Mouse (Mus musculus) kidney, embryonic 14.5 days (tissue): ENCODE measurements around the gene Phldb2. TPM values are rescaled to one million over a fixed set of nuclear protein-coding genes. Genes with fewer than 3 reads are reported as not detected.

Experiments used
- ATAC-seq: fragments of 200-750 bp; cut with Nextera tagmentation; 2 replicates; pipeline ENCODE4 v1.8.0; 2017; ENCODE audit warnings: moderate number of reproducible peaks, mild to moderate bottlenecking, moderate TSS enrichment, moderate library complexity; ENCODE audit not compliant: low FRiP score, low TSS enrichment
- H3K27ac ChIP-seq: fragments of 300-500 bp; sonication (generic); 2 replicates; pipeline ENCODE4 v1.5.1; 2014; ENCODE audit warnings: low read depth, mild to moderate bottlenecking, low read length, moderate library complexity, mixed read lengths
- H3K27me3 ChIP-seq: fragments of 300-500 bp; sonication (generic); 2 replicates; pipeline ENCODE4 v1.6.1; 2014; ENCODE audit warnings: mild to moderate bottlenecking, low read length; ENCODE audit not compliant: control insufficient read depth, insufficient read depth
- H3K36me3 ChIP-seq: fragments of 300-500 bp; sonication (generic); 2 replicates; pipeline ENCODE4 v1.6.1; 2014; ENCODE audit warnings: low read length, mixed read lengths; ENCODE audit not compliant: control insufficient read depth, insufficient read depth
- H3K4me1 ChIP-seq: fragments of 300-500 bp; sonication (generic); 2 replicates; pipeline ENCODE4 v1.6.1; 2014; ENCODE audit warnings: low read length, mixed read lengths; ENCODE audit not compliant: control insufficient read depth, insufficient read depth
- H3K4me2 ChIP-seq: fragments of 300-500 bp; sonication (generic); replicated peaks from 2 replicates; pipeline ENCODE4 v1.6.1; 2014; ENCODE audit warnings: low read depth, mild to moderate bottlenecking, low read length
- H3K4me3 ChIP-seq: fragments of 300-500 bp; sonication (generic); 2 replicates; pipeline ENCODE4 v1.5.1; 2014; ENCODE audit warnings: mild to moderate bottlenecking, low read length
- H3K9ac ChIP-seq: fragments of 300-500 bp; sonication (generic); 2 replicates; pipeline ENCODE4 v1.6.1; 2014; ENCODE audit warnings: low read depth, mild to moderate bottlenecking, low read length, moderate library complexity
- H3K9me3 ChIP-seq: fragments of 300-500 bp; sonication (generic); 2 replicates; pipeline ENCODE4 v1.6.1; 2016; ENCODE audit warnings: low read length; ENCODE audit not compliant: control insufficient read depth
- WGBS: fragments of 180-500 bp; shearing (Covaris S2); extraction: QIAGEN DNeasy Blood & Tissue Kit; methylation state at CpG from one replicate; pipeline ENCODE4 v1.1.7; 2014; 5-methylcytosine and 5-hydroxymethylcytosine counted together
- polyA plus RNA-seq: library from polyadenylated mRNA; unstranded; fragments of >200 nt; fragmentation: Nextera tagmentation; extraction: Ambion mirVana; gene quantifications from 2 replicates; pipeline ENCODE4 v1.2.1, GENCODE M21; 2014

The Phldb2 gene
- polyA plus RNA-seq, 1 experiment from 2014 or later: 79.3 TPM

GRCm38 (mm10) chr16:45843351-45843891 lies 110.0 kb downstream of the Phldb2 start:
- no peaks in the 10 kb centered on the region for H3K36me3 ChIP-seq
- H3K27ac ChIP-seq: peak overlapping the region; percentile 42
- peak overlapping the region; percentile 56 for H3K4me3 ChIP-seq
- peaks cover 17% of the 10 kb centered on the region; the same call in 1 of the 2 replicates for H3K4me1 ChIP-seq
- H3K27me3 ChIP-seq: no peaks in the 10 kb centered on the region
- peak; percentile 33; the same call in 1 of the 2 replicates for ATAC-seq
- under 1% methylated on average over 16 of the region's 16 CpGs for WGBS
- H3K9ac ChIP-seq: peak overlapping the region; percentile 68
- H3K9me3 ChIP-seq: no peaks in the 10 kb centered on the region
- peak overlapping the region; percentile 57 for H3K4me2 ChIP-seq

DNA sequence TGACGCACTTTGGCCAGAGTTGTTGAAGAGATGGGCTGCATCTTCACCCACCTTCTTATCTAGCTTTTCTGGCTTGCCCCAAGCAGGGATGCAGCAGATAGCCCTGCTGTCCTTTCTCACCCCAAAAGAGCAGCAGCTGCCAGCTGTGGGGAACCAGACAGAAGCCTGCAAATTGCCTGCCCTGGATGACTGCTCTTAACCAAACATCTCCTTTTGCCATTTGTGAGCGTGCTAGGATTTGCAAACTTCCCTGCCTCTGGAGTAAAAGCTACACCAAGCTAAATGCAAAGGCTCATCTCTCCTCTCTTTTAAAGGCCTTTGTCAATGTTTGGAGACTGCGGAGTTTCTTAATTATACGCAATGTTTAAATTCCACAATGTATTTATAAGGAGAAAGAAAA lies 111.0 kb downstream of the Phldb2 start:
- H3K4me3 ChIP-seq: peak overlapping the region; percentile 56
- peaks cover 27% of the 10 kb centered on the region; the same call in 1 of the 2 replicates for H3K4me1 ChIP-seq
- WGBS: 43% methylated on average over 4 of the region's 4 CpGs
- ATAC-seq: no peak
- peak overlapping the region; percentile 68; the same call in 1 of the 2 replicates for H3K9ac ChIP-seq
- H3K4me2 ChIP-seq: peak overlapping the region; percentile 57
- H3K36me3 ChIP-seq: no peaks in the 10 kb centered on the region
- H3K9me3 ChIP-seq: no peaks in the 10 kb centered on the region
- no peaks in the 10 kb centered on the region for H3K27me3 ChIP-seq
- H3K27ac ChIP-seq: peak overlapping the region; percentile 45

DNA sequence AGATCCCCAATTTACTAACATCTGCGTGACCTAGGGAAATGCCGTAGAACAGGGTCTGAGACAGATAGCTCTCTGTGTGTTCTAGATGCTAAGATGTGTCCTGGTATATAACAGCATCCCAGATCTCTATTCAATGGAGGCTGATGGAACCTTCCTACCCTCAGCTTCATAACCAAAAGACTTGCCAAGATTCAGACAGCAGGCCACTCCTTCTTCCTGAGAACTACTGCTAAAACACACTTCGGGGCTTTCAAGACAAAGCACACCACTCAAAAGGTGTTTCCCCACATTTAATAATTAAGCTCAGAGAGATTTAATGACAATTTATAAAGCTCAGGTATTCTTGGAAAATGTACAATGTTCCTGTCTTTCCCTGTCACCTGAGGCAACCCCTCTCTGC lies 111.6 kb downstream of the Phldb2 start:
- WGBS: 64% methylated on average over 3 of the region's 3 CpGs
- Histone ChIP-seq H3K4me1 (peaks cover 30% of the 10 kb centered on the region; the same call in 1 of the 2 replicates), H3K9ac (peak overlapping the region; percentile 68; the same call in 1 of the 2 replicates), H3K9me3 (no peaks in the 10 kb centered on the region), H3K4me3 (peak overlapping the region; percentile 56; the same call in 1 of the 2 replicates), H3K4me2 (peak overlapping the region; percentile 57), H3K27me3 (no peaks in the 10 kb centered on the region), H3K36me3 (no peaks in the 10 kb centered on the region), H3K27ac (no peak overlapping the region)
- ATAC-seq: no peak

DNA sequence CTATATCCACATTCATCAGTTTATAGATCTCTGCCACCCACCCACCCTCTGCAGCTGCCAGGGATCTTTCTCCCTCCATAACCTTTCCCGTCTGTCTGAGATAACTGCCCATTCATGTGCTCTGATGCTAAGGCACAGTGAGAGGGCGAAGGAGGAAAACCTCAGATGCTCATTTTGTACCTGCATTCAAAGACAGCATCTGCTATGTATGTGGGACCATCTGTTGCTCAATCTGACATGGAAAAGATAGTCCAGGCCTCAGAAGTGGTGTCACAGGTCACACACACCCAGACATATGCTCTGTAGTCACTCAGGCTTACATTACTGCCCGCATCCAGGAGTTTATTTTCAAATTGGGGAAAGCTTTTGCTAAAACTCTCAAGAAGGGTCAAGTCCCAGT lies 112.4 kb downstream of the Phldb2 start:
- no peak overlapping the region for H3K9ac ChIP-seq
- no peaks in the 10 kb centered on the region for H3K27me3 ChIP-seq
- H3K4me2 ChIP-seq: no peak overlapping the region
- H3K4me3 ChIP-seq: no peak overlapping the region
- H3K27ac ChIP-seq: no peak overlapping the region
- no peaks in the 10 kb centered on the region for H3K9me3 ChIP-seq
- peaks cover 30% of the 10 kb centered on the region; the same call in 1 of the 2 replicates for H3K4me1 ChIP-seq
- no peaks in the 10 kb centered on the region for H3K36me3 ChIP-seq
- ATAC-seq: no peak
- 81% methylated on average over 3 of the region's 3 CpGs for WGBS

DNA sequence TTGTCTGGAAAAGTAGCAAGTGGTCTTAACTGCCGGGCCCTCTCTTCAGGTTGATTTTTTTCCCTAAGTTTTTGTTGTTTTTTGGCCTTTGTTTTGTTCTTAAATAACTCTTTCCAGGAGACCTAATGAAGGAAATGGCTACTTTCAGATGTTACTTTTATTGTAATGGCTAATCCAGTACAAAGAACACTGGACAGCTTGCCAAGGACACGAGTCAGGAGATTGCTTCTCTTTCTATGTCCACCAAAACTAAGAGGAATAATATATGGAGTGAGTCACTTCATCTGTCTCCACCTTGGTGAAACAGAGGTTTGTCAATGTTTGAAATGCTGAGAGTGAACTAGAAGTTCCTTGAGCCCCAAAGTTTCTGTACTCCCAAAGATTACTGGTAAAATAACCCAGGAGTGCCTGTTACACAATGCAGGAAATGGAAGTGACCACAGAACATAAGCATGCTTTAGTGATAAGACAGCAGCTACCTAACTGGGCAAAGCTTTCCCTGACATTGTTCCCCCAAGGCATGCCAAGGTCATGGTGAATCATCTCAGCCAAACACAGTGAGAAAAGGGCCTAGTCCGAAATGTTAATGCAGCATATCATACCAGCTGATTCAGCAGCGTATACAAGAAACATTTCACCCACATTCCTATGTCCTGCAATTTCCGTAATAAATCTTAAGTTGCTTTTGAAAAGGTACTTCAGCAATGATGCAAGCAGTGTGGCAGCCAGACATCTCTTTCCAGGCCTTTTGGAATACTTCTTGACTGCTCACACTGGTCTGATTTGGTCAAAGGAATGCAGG lies 115.7 kb downstream of the Phldb2 start:
- no peak overlapping the region for H3K27ac ChIP-seq
- H3K36me3 ChIP-seq: no peaks in the 10 kb centered on the region
- ATAC-seq: no peak

DNA sequence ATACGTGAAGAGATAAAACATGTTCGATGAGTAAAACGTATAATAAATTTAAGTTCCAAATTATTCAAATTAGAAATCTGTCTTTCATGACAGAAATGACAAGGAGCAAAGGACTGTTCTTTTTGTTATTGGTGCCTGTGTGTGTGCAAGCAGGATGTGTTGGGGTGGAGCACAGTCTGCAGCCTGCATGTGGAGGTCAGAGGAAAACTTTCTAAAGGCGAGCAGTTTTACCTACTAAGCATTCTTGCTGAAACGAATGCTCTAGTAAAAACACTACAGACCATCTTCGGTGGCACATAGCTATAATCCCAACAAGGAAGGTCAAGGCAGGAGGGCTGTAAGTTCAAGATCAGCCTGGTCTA lies 120.7 kb downstream of the Phldb2 start:
- Histone ChIP-seq H3K9me3 (no peaks in the 10 kb centered on the region; the same call in 1 of the 2 replicates), H3K4me2 (no peak overlapping the region; the same call in 1 of the 2 replicates), H3K36me3 (no peaks in the 10 kb centered on the region; the same call in 1 of the 2 replicates), H3K4me1 (peaks cover 48% of the 10 kb centered on the region), H3K4me3 (no peak overlapping the region), H3K27me3 (no peaks in the 10 kb centered on the region), H3K9ac (no peak overlapping the region), H3K27ac (peak overlapping the region; percentile 59)
- no peak for ATAC-seq
- 30% methylated on average over 6 of the region's 6 CpGs for WGBS

More for the DNA sequence above, 115.7 kb downstream of the Phldb2 start:
- H3K4me3 ChIP-seq: no peak overlapping the region
- no peak overlapping the region for H3K4me2 ChIP-seq
- peaks cover 35% of the 10 kb centered on the region; the same call in 1 of the 2 replicates for H3K4me1 ChIP-seq
- H3K9me3 ChIP-seq: no peaks in the 10 kb centered on the region
- WGBS: 66% methylated on average over 5 of the region's 5 CpGs
- H3K9ac ChIP-seq: no peak overlapping the region
- H3K27me3 ChIP-seq: no peaks in the 10 kb centered on the region

DNA sequence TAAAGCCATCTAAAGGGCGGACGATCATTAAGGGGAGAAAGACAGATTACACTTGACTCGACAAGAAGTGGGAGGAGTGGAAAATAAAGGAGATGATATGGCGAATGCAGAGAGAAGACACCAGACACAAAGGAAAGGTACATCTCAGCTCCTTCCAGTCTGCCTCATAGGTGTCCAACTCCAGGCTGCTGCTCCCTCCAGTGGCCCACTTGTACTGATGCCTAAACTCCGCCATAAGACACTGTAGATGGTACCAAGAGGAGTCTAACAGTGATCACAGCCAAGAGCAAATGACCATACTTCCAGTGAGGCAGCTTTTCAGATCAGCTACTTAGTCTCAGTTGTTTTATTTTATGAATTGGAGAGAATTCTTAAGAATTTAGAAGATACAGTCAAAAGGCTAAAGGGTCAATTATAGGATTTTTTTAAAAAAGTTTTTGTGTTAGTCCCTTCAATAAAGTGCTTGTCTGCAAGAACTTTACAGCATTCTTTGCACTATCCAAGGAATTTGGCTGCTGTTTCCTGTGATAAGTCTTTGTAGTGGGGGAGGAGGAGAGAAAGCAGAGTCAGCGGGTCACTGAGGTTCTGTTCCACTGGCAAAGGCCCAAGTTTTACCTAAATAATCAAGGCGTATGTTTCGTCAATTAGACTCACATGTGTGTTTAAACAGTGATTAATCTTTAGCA lies 121.2 kb downstream of the Phldb2 start:
- 39% methylated on average over 8 of the region's 8 CpGs for WGBS
- Histone ChIP-seq H3K4me1 (peaks cover 44% of the 10 kb centered on the region), H3K27me3 (no peaks in the 10 kb centered on the region), H3K27ac (peak overlapping the region; percentile 59), H3K36me3 (no peaks in the 10 kb centered on the region; the same call in 1 of the 2 replicates), H3K4me3 (no peak overlapping the region), H3K9ac (no peak overlapping the region), H3K4me2 (no peak overlapping the region), H3K9me3 (no peaks in the 10 kb centered on the region; the same call in 1 of the 2 replicates)
- ATAC-seq: peak; percentile 63; the same call in 1 of the 2 replicates

DNA sequence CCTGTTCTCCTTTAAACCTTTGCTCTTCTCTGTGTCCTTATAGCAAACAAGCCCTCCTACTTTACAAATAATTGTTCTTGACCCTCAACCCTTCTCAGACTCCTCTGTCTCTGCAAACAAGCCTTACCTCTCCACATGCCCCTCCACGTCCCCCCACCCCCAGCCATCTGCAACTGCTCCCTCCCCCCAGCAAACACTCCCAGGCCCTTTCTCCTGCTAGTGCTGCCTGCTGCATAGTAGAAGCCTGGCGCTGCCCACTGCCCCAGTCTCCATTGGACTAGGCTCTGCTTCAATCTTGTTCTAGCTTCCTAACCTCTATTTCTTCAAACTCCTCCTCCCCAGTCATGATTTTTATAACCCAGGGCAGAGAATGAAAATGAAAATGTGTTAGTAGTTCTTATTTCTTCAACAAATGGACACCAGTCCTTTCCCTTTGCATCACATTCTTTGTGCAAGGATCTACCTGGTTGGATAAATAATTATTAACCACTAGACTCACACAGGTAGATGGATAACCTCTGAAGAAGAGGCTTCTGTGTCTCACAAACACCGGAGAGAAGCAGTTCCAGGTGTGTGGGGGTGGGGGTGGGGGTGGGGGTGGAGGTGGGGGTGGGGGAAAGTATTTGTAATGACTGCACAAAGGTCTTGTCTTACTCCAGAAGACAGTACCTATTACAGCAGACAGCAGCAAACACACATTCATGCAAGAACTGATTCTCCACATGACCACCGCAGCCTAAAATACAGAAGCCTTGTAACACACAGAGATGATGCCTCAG lies 122.1 kb downstream of the Phldb2 start:
- Histone ChIP-seq H3K4me1 (peaks cover 45% of the 10 kb centered on the region), H3K4me3 (no peak overlapping the region), H3K27me3 (no peaks in the 10 kb centered on the region), H3K27ac (peak overlapping the region; percentile 59; the same call in 1 of the 2 replicates), H3K4me2 (no peak overlapping the region; the same call in 1 of the 2 replicates), H3K36me3 (no peaks in the 10 kb centered on the region; the same call in 1 of the 2 replicates), H3K9me3 (no peaks in the 10 kb centered on the region; the same call in 1 of the 2 replicates), H3K9ac (no peak overlapping the region)
- WGBS: 44% methylated on average over 4 of the region's 4 CpGs
- ATAC-seq: no peak
